Mouse (Mus musculus): ENCODE measurements around the gene Mef2b.

Mef2b gene

GRCm38 (mm10) chr8:70139026-70139857 is at the start of gene Mef2b, which contains the start of the genes Rfxank and Borcs8:
Mef2b (plus strand) TSS chr8:70139711.
Rfxank (minus strand) TSS chr8:70139154.
Borcs8 (plus strand) TSS chr8:70139499.
- peak; percentile 99 for DNase-seq (ENCODE audit: low spot score)

DNA sequence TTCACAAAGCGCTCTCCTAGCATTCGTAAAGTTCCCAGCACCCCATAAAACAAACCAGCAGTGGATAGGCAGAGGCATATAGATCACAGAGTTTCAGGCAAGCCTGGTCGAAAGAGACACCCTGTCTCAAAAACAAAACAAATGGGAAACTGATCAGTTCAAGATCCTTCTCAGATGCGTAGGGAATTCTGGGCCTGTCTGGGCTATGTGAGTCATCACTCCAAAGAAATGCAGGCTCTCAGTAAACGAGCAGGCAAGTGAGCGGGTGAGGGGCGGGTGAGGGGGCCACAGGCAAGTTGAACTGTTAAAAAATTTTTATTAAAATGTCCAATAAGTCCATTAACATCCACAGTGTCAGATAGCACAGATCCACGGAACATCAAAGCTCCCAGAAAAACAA is 46.7 kb upstream of the Mef2b start:
- DNase-seq (ENCODE audit: low spot score), result no peak

- DNase-seq (ENCODE audit: low spot score), result no peak
These were observed 40.2 kb upstream of the Mef2b start for GRCm38 (mm10) chr8:70099276-70099675.

DNA sequence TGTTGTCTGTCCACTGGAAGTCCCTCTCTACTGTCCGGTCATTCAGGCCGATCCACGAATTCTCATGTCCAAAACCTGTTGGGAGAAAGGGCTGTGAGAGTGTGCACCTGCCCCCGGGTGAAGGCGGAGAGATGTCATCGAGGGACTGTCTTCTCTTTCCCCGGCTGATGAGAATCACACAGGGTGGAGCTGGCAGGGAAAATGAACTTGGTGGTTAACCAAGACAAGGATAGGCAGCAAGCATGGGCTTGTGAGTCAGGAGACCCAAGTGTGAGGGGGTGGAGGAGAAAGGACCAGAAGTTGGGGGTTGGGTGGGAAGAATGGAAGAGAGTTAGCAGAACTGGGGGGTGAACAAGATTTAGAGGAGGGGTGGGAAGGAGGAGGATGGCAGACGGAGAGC is 39.3 kb upstream of the Mef2b start:
- DNase-seq (ENCODE audit: low spot score), result no peak

DNA sequence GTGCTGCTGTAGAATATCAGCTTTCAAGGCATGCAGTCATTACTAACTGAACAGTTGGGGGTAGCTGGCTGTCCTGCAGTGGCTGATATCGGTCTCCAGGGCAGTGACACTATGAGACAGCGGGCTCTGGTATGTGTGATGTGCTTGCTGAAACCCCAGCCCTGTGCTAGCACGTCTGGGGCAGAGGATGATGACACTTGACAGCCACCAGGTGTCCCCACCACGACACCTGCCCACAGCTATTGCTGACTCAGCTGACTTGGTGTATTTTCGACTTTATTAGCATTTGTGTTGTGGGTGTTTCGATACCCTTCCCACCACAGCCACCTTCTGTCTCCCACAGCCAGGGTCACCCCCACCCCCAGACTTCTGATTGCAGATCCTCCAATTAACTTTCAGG is 35.0 kb upstream of the Mef2b start:
- DNase-seq (ENCODE audit: low spot score), result peak; percentile 12

GRCm38 (mm10) chr8:70104922-70105321 is 34.6 kb upstream of the Mef2b start:
- no peak for DNase-seq (ENCODE audit: low spot score)

- DNase-seq (ENCODE audit: low spot score), result no peak
These were observed 29.1 kb upstream of the Mef2b start for GRCm38 (mm10) chr8:70110451-70110850.

- no peak for DNase-seq (ENCODE audit: low spot score)
These were observed 28.2 kb upstream of the Mef2b start for GRCm38 (mm10) chr8:70111192-70111795.

- DNase-seq (ENCODE audit: low spot score), result no peak
These were observed 27.0 kb upstream of the Mef2b start for GRCm38 (mm10) chr8:70112401-70113016.

DNA sequence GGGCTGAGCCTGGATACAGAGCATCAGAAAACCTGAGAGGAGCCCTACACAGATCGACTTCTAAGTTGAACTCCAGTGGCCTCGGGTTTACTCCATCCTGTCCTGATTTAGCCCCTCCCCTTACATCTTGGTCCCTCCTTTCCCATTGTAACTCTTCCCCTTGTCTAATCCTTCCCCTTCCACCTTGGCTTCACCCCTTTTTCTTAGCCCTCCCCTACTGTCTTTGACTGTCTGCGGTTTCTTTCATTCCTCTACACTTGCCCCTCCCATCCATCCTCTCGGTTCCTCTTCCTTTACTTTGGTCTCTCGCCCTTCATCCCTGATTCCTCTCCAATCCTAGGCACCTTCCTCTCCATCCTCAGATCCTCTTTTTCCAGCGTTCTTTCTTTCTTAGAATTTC is 25.0 kb upstream of the Mef2b start:
- DNase-seq (ENCODE audit: low spot score), result no peak

- DNase-seq (ENCODE audit: low spot score), result no peak
These were observed 24.6 kb upstream of the Mef2b start for GRCm38 (mm10) chr8:70114892-70115291.

DNA sequence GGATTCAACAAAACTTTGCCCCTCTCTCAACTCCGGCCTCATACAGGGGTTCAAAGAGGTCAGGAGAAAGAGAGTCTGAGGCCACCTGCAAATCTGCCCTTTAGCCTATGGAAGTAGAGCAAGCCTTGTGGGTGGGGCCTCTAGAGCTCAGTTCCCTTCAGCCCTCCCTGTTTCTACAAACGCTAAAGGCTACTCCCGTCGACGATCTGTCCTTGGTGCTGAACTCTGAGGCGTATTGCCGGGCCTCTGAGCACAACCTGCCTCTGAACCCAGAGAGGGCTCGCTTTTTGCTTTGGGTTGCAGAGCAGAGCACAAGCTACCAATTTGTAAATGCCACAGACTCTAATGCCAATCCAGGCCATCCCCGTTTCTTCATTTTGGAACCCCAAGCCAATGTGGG is 21.9 kb upstream of the Mef2b start:
- peak; percentile 47 for DNase-seq (ENCODE audit: low spot score)

GRCm38 (mm10) chr8:70118726-70119700 is 20.5 kb upstream of the Mef2b start:
- DNase-seq (ENCODE audit: low spot score), result no peak

DNA sequence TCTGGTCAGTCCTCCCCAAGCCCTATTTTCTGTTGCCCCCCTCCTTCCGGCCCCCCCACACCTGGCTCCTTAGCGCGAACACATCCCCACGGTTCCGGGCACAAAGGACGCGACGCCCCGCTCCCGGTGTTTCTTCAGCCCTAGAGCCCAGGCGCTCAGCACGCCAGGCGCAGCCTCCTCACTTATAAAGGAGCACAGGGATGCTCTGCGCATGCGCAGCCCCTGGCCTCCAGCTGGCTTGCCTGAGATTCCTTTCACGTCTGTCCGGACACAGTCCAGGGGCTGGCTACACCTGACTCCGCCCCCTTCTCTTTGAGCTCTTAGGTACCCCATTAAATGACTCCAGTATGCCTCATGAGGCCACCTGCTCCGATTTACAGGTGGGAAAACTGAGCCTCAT is 18.8 kb upstream of the Mef2b start, which contains the start of gene Ncan:
TSS of gene Ncan (minus strand) at position 207 of the 400 bp plus-strand sequence.
- peak; percentile 55 for DNase-seq (ENCODE audit: low spot score)

- DNase-seq (ENCODE audit: low spot score), result no peak
These were observed 16.6 kb upstream of the Mef2b start for GRCm38 (mm10) chr8:70122863-70123262.

DNA sequence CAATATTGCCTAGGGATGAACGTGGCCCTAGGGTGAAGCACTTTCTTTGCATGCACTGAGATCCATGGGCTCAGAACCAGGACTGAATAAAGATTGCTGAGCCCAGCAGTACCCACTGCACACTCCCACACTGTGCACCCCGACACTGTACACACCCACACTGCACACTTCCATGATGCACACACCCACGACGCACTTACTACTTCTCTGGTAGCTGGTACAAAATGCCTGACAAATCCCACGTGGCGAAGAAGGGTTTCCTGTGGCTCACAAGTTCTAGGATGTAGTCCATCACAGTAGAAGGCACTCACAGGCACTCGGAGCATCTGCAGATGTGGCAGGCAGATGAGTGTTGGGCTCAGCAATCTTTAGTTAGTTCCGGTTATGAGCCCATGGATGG is 14.5 kb upstream of the Mef2b start:
- no peak for DNase-seq (ENCODE audit: low spot score)

DNA sequence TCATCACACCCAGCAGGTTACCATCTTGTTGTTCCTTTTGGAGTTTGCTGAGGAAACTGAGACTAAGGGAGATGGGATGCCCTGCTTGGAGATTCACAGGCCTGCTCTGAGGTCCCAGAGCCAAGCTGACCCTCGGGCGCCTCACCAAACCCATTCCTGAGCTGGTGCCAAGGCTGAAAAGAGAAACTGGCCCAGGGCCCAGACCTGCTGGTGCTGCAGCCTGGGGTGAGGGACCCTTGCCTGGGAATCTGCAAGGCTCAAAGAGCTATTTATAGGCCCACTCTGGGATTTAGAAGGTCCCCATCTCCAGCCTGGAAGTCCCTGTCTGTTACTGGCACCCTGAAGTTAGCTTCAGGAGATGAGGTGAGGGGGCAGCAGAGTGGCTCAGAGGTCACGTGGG is 11.1 kb upstream of the Mef2b start:
- no peak for DNase-seq (ENCODE audit: low spot score)

DNA sequence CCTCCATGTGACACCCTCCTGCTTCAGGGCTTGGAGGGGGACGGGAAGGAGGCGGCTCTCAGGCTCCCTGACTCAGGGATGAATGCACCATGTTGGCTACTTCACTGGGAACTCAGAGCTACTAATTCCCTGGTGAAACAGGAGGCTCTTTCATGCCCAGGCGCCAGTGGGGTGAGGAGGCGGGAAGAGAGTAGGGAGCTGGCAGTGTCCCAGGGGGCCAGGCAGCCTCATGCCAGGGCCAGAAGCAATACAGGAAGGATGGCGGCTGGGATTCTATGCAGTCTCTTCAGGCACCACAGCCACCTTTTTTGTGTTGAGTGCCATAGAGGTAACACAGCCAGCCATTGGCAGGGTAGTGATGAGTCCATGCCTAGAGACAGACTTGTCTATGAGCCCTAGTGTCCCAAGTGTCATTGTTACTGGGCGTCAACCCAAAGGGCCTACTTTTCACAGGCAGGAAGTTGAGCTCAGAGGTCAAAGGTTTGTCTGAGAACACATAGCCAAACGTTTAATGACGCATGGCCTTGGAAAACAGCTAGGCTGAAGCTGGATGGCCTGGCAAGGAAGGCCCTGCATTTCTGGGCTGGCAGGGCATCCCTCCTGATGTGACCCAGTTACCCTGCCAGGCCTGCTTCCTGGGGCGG is 10.1 kb upstream of the Mef2b start:
- DNase-seq (ENCODE audit: low spot score), result no peak

GRCm38 (mm10) chr8:70130066-70130465 is 9.4 kb upstream of the Mef2b start:
- DNase-seq (ENCODE audit: low spot score), result no peak

- DNase-seq (ENCODE audit: low spot score), result peak; percentile 84
These were observed 8.2 kb upstream of the Mef2b start, which contains the start of gene Nr2c2ap for GRCm38 (mm10) chr8:70131166-70131883. Nr2c2ap (plus strand) TSS chr8:70131333.
